Mouse (Mus musculus): ENCODE results near the gene Ccr2. TPM values are rescaled to one million over a fixed set of nuclear protein-coding genes. Genes with fewer than 3 reads are reported as not detected.
"Not testable (repeated sequence)": the region's sequence is repeated elsewhere in the genome, so short reads cannot be mapped to it uniquely, and the experiment has no call there.

Gene Ccr2
- 4.0 and 4.2 TPM in 2 replicates for polyA plus RNA-seq (2015; fragmentation: Nextera tagmentation; extraction: Ambion mirVana)

- H3K36me3 ChIP-seq (ENCODE audit: control insufficient read depth, insufficient read depth, low read length), result no peaks in the 10 kb centered on the region
- no peak within 1 kb of the TSS for H3K9ac ChIP-seq (ENCODE audit: low read depth, low read length)
- H3K27me3 ChIP-seq (replicated peaks; ENCODE audit: control insufficient read depth, insufficient read depth, low read length), result no peaks in the 10 kb centered on the region
- H3K27ac ChIP-seq (ENCODE audit: low read length), result no peak within 1 kb of the TSS
- H3K4me1 ChIP-seq (ENCODE audit: control insufficient read depth, insufficient read depth, low read length), result no peaks in the 10 kb centered on the region
- H3K9me3 ChIP-seq (ENCODE audit: control insufficient read depth, low read length), result no peaks in the 10 kb centered on the region
- H3K4me3 ChIP-seq (ENCODE audit: low read length), result no peak within 1 kb of the TSS
- H3K4me2 ChIP-seq (ENCODE audit: low read depth, low read length), result no peak within 1 kb of the TSS
- no peak for ATAC-seq
- WGBS, result 87% methylated on average over 4 of the region's 4 CpGs
These were observed at the start of gene Ccr2 for GRCm38 (mm10) chr9:124101723-124102122. Gene Ccr2, plus strand, starts transcription at chr9:124101950.

DNA sequence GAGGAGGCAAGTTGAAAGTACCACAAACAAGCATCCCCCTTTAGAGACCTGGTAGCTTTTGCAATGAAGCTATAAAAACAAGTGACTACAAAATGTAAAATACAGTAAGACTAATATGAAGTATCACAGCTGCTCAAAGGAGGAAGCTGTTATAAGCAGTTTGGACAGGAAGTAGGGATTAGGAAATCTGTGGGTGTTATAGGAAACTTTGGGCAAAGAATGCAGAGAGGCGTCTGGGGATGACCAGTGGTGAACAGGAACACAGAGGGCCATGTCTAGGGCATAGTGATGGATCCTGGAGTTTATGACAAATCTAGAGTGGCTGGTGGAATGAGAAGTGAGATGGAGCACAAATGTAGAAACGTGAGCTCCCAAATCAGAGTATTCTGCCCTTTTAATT, 48.2 kb upstream of the Ccr2 start:
- ATAC-seq, result no peak
- no peak overlapping the region for H3K4me2 ChIP-seq (ENCODE audit: low read depth, low read length)
- WGBS, result 50% methylated on average over 2 of the region's 2 CpGs
- no peak overlapping the region for H3K9ac ChIP-seq (ENCODE audit: low read depth, low read length)
- no peak overlapping the region for H3K27ac ChIP-seq (ENCODE audit: low read length)
- no peaks in the 10 kb centered on the region for H3K36me3 ChIP-seq (ENCODE audit: control insufficient read depth, insufficient read depth, low read length)
- no peaks in the 10 kb centered on the region for H3K27me3 ChIP-seq (replicated peaks; ENCODE audit: control insufficient read depth, insufficient read depth, low read length)
- no peak overlapping the region for H3K4me3 ChIP-seq (ENCODE audit: low read length)
- H3K4me1 ChIP-seq (ENCODE audit: control insufficient read depth, insufficient read depth, low read length), result no peaks in the 10 kb centered on the region
- H3K9me3 ChIP-seq (ENCODE audit: control insufficient read depth, low read length), result no peaks in the 10 kb centered on the region

GRCm38 (mm10) chr9:124056158-124056709, 45.5 kb upstream of the Ccr2 start:
- 60% methylated on average over 3 of the region's 3 CpGs for WGBS
- H3K36me3 ChIP-seq (ENCODE audit: control insufficient read depth, insufficient read depth, low read length), result no peaks in the 10 kb centered on the region
- H3K4me2 ChIP-seq (ENCODE audit: low read depth, low read length), result no peak overlapping the region
- no peaks in the 10 kb centered on the region for H3K27me3 ChIP-seq (replicated peaks; ENCODE audit: control insufficient read depth, insufficient read depth, low read length)
- H3K4me1 ChIP-seq (ENCODE audit: control insufficient read depth, insufficient read depth, low read length), result no peaks in the 10 kb centered on the region
- H3K9me3 ChIP-seq (ENCODE audit: control insufficient read depth, low read length), result no peaks in the 10 kb centered on the region
- no peak for ATAC-seq
- H3K4me3 ChIP-seq (ENCODE audit: low read length), result no peak overlapping the region
- H3K9ac ChIP-seq (ENCODE audit: low read depth, low read length), result no peak overlapping the region
- no peak overlapping the region for H3K27ac ChIP-seq (ENCODE audit: low read length)

DNA sequence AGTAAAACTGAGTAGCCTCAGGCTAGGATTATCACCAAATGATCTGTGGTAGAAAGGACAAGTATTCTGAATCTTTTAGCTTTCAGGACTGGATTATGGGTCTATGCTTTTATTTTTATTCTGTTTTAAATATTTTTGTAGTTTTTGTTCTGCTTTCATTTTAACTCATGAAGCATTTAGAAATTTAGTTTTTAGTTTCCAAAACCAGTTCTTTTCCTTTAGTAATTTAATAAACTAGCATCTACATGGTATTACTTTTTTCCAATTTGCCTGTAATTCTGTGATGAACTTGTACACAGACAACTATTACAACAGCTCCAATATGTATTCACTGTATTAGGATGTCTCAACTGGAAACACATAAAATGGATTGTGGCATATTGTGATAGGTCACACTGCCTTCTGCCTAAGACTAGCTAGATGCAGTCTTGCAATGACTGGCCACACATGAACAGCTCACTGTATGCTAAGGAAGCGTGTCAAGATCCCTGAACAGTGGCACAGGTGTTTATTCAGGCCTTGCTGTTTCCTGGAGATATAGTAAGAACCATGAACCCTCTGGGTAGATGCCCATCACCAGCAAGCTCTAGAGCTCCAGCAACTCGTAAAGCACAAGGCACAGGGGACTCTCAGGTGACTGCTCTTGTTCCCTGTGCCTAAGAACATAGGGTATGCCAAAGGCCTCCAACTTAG, 41.9 kb upstream of the Ccr2 start:
- Histone ChIP-seq H3K4me3 (ENCODE audit: low read length) (no peak overlapping the region), H3K36me3 (ENCODE audit: control insufficient read depth, insufficient read depth, low read length) (no peaks in the 10 kb centered on the region), H3K9me3 (ENCODE audit: control insufficient read depth, low read length) (no peaks in the 10 kb centered on the region), H3K4me1 (ENCODE audit: control insufficient read depth, insufficient read depth, low read length) (no peaks in the 10 kb centered on the region), H3K9ac (ENCODE audit: low read depth, low read length) (no peak overlapping the region), H3K4me2 (ENCODE audit: low read depth, low read length) (no peak overlapping the region), H3K27ac (ENCODE audit: low read length) (no peak overlapping the region), H3K27me3 (replicated peaks; ENCODE audit: control insufficient read depth, insufficient read depth, low read length) (no peaks in the 10 kb centered on the region)
- ATAC-seq, result no peak
- 68% methylated on average over 2 of the region's 2 CpGs for WGBS

- 58% methylated on average over 3 of the region's 3 CpGs for WGBS
These were observed 40.0 kb upstream of the Ccr2 start for GRCm38 (mm10) chr9:124061474-124062432.

DNA sequence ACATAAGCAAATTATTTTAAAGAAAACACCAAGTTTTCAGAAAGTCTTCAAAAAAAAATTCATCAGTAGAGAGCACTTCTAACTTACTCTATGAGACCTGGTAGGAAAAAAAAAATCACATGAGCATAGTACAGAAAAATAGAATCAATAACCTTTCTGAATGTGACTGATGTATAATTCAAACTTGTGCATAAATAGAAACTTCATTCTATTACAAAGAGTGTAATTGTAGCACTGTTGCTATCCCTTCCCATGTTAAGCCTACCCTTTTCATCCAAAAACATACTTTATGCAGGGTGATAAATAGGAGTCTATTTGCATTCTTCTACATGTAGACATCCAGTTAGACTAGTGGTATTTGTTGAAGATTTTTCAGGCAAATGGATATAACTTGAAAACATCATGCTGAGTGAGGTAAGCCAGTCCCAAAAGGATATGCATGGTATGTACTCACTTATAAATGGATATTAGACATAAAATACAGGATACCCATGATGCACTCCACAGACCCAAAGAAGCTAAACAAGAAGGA, 35.1 kb upstream of the Ccr2 start:
- Histone ChIP-seq H3K36me3 (ENCODE audit: control insufficient read depth, insufficient read depth, low read length) (no peaks in the 10 kb centered on the region), H3K4me2 (ENCODE audit: low read depth, low read length) (no peak overlapping the region), H3K9me3 (ENCODE audit: control insufficient read depth, low read length) (no peaks in the 10 kb centered on the region), H3K4me3 (ENCODE audit: low read length) (no peak overlapping the region), H3K27me3 (replicated peaks; ENCODE audit: control insufficient read depth, insufficient read depth, low read length) (no peaks in the 10 kb centered on the region), H3K27ac (ENCODE audit: low read length) (no peak overlapping the region), H3K4me1 (ENCODE audit: control insufficient read depth, insufficient read depth, low read length) (no peaks in the 10 kb centered on the region), H3K9ac (ENCODE audit: low read depth, low read length) (no peak overlapping the region)
- no peak for ATAC-seq

More at GRCm38 (mm10) chr9:124061474-124062432, 40.0 kb upstream of the Ccr2 start:
- not testable (repeated sequence) for H3K27ac ChIP-seq (ENCODE audit: low read length); H3K4me3 ChIP-seq (ENCODE audit: low read length); ATAC-seq; H3K36me3 ChIP-seq (ENCODE audit: control insufficient read depth, insufficient read depth, low read length); H3K4me1 ChIP-seq (ENCODE audit: control insufficient read depth, insufficient read depth, low read length); H3K9me3 ChIP-seq (ENCODE audit: control insufficient read depth, low read length); H3K4me2 ChIP-seq (ENCODE audit: low read depth, low read length); H3K27me3 ChIP-seq (replicated peaks; ENCODE audit: control insufficient read depth, insufficient read depth, low read length); H3K9ac ChIP-seq (ENCODE audit: low read depth, low read length)

- no peaks in the 10 kb centered on the region for H3K9me3 ChIP-seq (ENCODE audit: control insufficient read depth, low read length)
- H3K4me1 ChIP-seq (ENCODE audit: control insufficient read depth, insufficient read depth, low read length), result no peaks in the 10 kb centered on the region
- no peak for ATAC-seq
- WGBS, result 52% methylated on average over 2 of the region's 2 CpGs
- no peak overlapping the region for H3K4me2 ChIP-seq (ENCODE audit: low read depth, low read length)
- no peak overlapping the region for H3K9ac ChIP-seq (ENCODE audit: low read depth, low read length)
- no peaks in the 10 kb centered on the region for H3K36me3 ChIP-seq (ENCODE audit: control insufficient read depth, insufficient read depth, low read length)
- no peak overlapping the region for H3K4me3 ChIP-seq (ENCODE audit: low read length)
- no peaks in the 10 kb centered on the region for H3K27me3 ChIP-seq (replicated peaks; ENCODE audit: control insufficient read depth, insufficient read depth, low read length)
- no peak overlapping the region for H3K27ac ChIP-seq (ENCODE audit: low read length)
These were observed 33.4 kb upstream of the Ccr2 start for GRCm38 (mm10) chr9:124068098-124069058.

DNA sequence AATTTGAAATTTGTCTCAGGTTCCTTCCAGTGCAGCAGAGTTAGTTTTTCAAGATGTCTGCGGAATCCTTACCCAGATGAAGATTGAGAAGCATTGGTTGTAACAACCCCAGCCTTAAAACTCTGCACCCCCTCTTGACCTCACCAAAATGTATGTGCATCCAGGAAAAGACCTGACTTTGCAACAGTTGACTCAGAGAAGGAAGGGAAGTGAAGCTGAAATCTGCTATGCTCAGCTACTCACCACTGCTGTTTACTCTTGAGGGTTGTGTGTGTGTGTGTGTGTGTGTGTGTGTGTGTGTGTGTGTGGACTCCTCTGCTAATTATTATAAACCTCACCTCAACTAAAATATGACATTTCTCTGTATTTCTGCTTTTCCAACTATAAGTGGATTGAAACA, 30.2 kb upstream of the Ccr2 start:
- no peaks in the 10 kb centered on the region for H3K9me3 ChIP-seq (ENCODE audit: control insufficient read depth, low read length)
- WGBS, result 75% methylated on average over 1 of the region's 1 CpGs

More for the DNA sequence above, 30.2 kb upstream of the Ccr2 start:
- Histone ChIP-seq H3K27ac (ENCODE audit: low read length) (no peak overlapping the region), H3K4me1 (ENCODE audit: control insufficient read depth, insufficient read depth, low read length) (no peaks in the 10 kb centered on the region), H3K36me3 (ENCODE audit: control insufficient read depth, insufficient read depth, low read length) (no peaks in the 10 kb centered on the region), H3K9ac (ENCODE audit: low read depth, low read length) (no peak overlapping the region), H3K27me3 (replicated peaks; ENCODE audit: control insufficient read depth, insufficient read depth, low read length) (no peaks in the 10 kb centered on the region), H3K4me2 (ENCODE audit: low read depth, low read length) (no peak overlapping the region), H3K4me3 (ENCODE audit: low read length) (no peak overlapping the region)
- ATAC-seq, result no peak

Data from intestine, embryonic 16.5 days (tissue).